In the genomic region with DNA sequence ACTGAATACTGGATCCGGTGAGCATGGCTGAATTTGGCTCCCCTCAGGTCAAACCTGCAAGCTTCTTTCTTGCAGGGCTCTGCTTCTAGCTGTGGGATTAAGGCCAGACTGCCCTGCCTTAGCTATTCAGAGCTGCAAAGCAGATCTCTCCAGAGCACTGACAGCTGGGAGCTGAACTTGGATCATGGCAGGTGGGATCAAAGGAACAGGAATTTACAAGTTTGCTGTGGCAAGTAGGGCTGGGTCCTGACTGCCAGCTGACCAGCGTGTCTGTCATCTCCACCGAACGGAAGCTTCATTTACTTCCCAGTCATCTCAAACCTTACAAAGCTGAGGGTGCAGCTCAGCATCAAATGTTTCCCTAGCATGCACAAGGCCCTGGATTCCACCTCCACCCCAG, we compare ENCODE assay signal across 22 mouse cellular contexts. TPM values are rescaled to one million over a fixed set of nuclear protein-coding genes. Genes with fewer than 3 reads are reported as not detected.
"Had no signal": no experiment of that assay in that cellular context is flagged by ENCODE, and none has a peak within 500 bp of the region (broad histone marks: within the 10 kb centered on the region; RNA-seq: fewer than 3 reads in every experiment).

No protein-coding gene starts in this region.

- H3K27me3 ChIP-seq: midbrain, embryonic 12.5 days; neural tube, embryonic 12.5 days had no signal

- H3K9ac ChIP-seq: lung, embryonic 14.5 days; midbrain, embryonic 12.5 days; neural tube, embryonic 12.5 days had no signal

- H3K27ac ChIP-seq: midbrain, embryonic 10.5 days; midbrain, embryonic 12.5 days; neural tube, embryonic 12.5 days had no signal

- H3K4me2 ChIP-seq: lung, embryonic 14.5 days; midbrain, embryonic 12.5 days; neural tube, embryonic 12.5 days had no signal

- DNase-seq: lung, adult 18-20 months; lung, embryonic 14.5 days; lung, postnatal 10 days; lung, postnatal 4 days; midbrain, embryonic 14.5 days; right cerebral cortex, adult 18-20 months; right cerebral cortex, postnatal 25 days; right cerebral cortex, postnatal 4 days; spleen, adult 18-20 months; thymus, adult 18-20 months; thymus, postnatal 14 days; thymus, postnatal 36 days had no signal

- H3K4me1 ChIP-seq: midbrain, embryonic 10.5 days; midbrain, embryonic 12.5 days; neural tube, embryonic 12.5 days had no signal

- H3K9me3 ChIP-seq: midbrain, embryonic 10.5 days; midbrain, embryonic 12.5 days; neural tube, embryonic 12.5 days had no signal

- H3K4me3 ChIP-seq: midbrain, embryonic 10.5 days; midbrain, embryonic 12.5 days; neural tube, embryonic 12.5 days had no signal

- ATAC-seq: midbrain, embryonic 16.5 days had no signal

RNA-seq across cellular contexts. Expression of gene B830017H08Rik, which starts 54.7 kb away (rescaled TPM):
- polyA plus RNA-seq: liver, embryonic 16.5 days; lung, embryonic 16.5 days; midbrain, embryonic 10.5 days; small intestine, adult 2 months; stomach, embryonic 14.5 days; stomach, embryonic 16.5 days; thymus, postnatal 0 days had no signal
